Mouse (Mus musculus): Measurements from ENCODE around the gene Sh3glb1.

The Sh3glb1 gene

GRCm38 (mm10) chr3:144714606-144715005 lies 5.5 kb downstream of the Sh3glb1 start:
- no peak for DNase-seq (ENCODE audit: low spot score)

- no peak for DNase-seq (ENCODE audit: low spot score)
These were observed 6.0 kb downstream of the Sh3glb1 start for GRCm38 (mm10) chr3:144714126-144714525.

GRCm38 (mm10) chr3:144711607-144712206 lies 8.4 kb downstream of the Sh3glb1 start:
- DNase-seq (ENCODE audit: low spot score) = no peak

GRCm38 (mm10) chr3:144708612-144709011 lies 11.5 kb downstream of the Sh3glb1 start:
- DNase-seq (ENCODE audit: low spot score) = no peak

GRCm38 (mm10) chr3:144703959-144704358 lies 16.2 kb downstream of the Sh3glb1 start:
- DNase-seq (ENCODE audit: low spot score) = no peak

- DNase-seq (ENCODE audit: low spot score) = no peak
These were observed 21.2 kb downstream of the Sh3glb1 start for GRCm38 (mm10) chr3:144698790-144699433.

- no peak for DNase-seq (ENCODE audit: low spot score)
These were observed 22.2 kb downstream of the Sh3glb1 start for GRCm38 (mm10) chr3:144697942-144698341.

- no peak for DNase-seq (ENCODE audit: low spot score)
These were observed 23.0 kb downstream of the Sh3glb1 start for GRCm38 (mm10) chr3:144697154-144697553.

- DNase-seq (ENCODE audit: low spot score) = no peak
These were observed 25.2 kb downstream of the Sh3glb1 start for GRCm38 (mm10) chr3:144694941-144695340.

GRCm38 (mm10) chr3:144694040-144694439 lies 26.1 kb downstream of the Sh3glb1 start:
- no peak for DNase-seq (ENCODE audit: low spot score)

GRCm38 (mm10) chr3:144692052-144692451 lies 28.1 kb downstream of the Sh3glb1 start:
- no peak for DNase-seq (ENCODE audit: low spot score)

- DNase-seq (ENCODE audit: low spot score) = no peak
These were observed 30.9 kb downstream of the Sh3glb1 start for GRCm38 (mm10) chr3:144689236-144689635.

- no peak for DNase-seq (ENCODE audit: low spot score)
These were observed 31.9 kb downstream of the Sh3glb1 start for GRCm38 (mm10) chr3:144688284-144688683.

- DNase-seq (ENCODE audit: low spot score) = no peak
These were observed 32.5 kb downstream of the Sh3glb1 start for GRCm38 (mm10) chr3:144687618-144688017.

GRCm38 (mm10) chr3:144686146-144686545 lies 34.0 kb downstream of the Sh3glb1 start:
- DNase-seq (ENCODE audit: low spot score) = no peak

- no peak for DNase-seq (ENCODE audit: low spot score)
These were observed 36.9 kb downstream of the Sh3glb1 start for GRCm38 (mm10) chr3:144683136-144683814.

- DNase-seq (ENCODE audit: low spot score) = no peak
These were observed 38.6 kb downstream of the Sh3glb1 start for GRCm38 (mm10) chr3:144681542-144681941.

- no peak for DNase-seq (ENCODE audit: low spot score)
These were observed 40.4 kb downstream of the Sh3glb1 start for GRCm38 (mm10) chr3:144679701-144680159.

GRCm38 (mm10) chr3:144679137-144679536 lies 41.0 kb downstream of the Sh3glb1 start:
- no peak for DNase-seq (ENCODE audit: low spot score)

GRCm38 (mm10) chr3:144677751-144678150 lies 42.4 kb downstream of the Sh3glb1 start:
- no peak for DNase-seq (ENCODE audit: low spot score)

GRCm38 (mm10) chr3:144676249-144676648 lies 43.9 kb downstream of the Sh3glb1 start:
- DNase-seq (ENCODE audit: low spot score) = no peak

GRCm38 (mm10) chr3:144672016-144672415 lies 48.1 kb downstream of the Sh3glb1 start:
- DNase-seq (ENCODE audit: low spot score) = no peak

All from urinary bladder, postnatal 10 days (tissue).